Mouse (Mus musculus) limb, embryonic 14.5 days (tissue): ENCODE data around the gene Brap. TPM values are rescaled to one million over a fixed set of nuclear protein-coding genes. Genes with fewer than 3 reads are reported as not detected.
A peak's percentile ranks its signal among the peaks of the same experiment; 100 is the strongest.
"Not testable (repeated sequence)": the region's sequence is repeated elsewhere in the genome, so short reads cannot be mapped to it uniquely, and the experiment has no call there.

Source experiments
- ATAC-seq: fragments of 200-750 bp; cut with Nextera tagmentation; 2 replicates; pipeline ENCODE4 v1.8.0; 2017; ENCODE audit warnings: low read depth, moderate number of reproducible peaks, moderate TSS enrichment; ENCODE audit not compliant: low FRiP score
- DNase-seq: peaks from one replicate; pipeline ENCODE4 v3.0.0-alpha.2; 2015; ENCODE audit warnings: low spot score
- H3K27ac ChIP-seq: fragments of 300-500 bp; sonication (generic); replicated peaks from 2 replicates; pipeline ENCODE4 v1.5.1; 2014; ENCODE audit warnings: low read depth, mild to moderate bottlenecking, low read length, moderate library complexity, mixed read lengths
- H3K27me3 ChIP-seq: fragments of 300-500 bp; sonication (generic); 2 replicates; pipeline ENCODE4 v1.6.1; 2014; ENCODE audit warnings: low read length, mixed read lengths; ENCODE audit not compliant: control insufficient read depth, insufficient read depth
- H3K36me3 ChIP-seq: fragments of 300-500 bp; sonication (generic); 2 replicates; pipeline ENCODE4 v1.6.1; 2014; ENCODE audit warnings: mild to moderate bottlenecking, low read length, moderate library complexity, mixed read lengths; ENCODE audit not compliant: control insufficient read depth, insufficient read depth
- H3K4me1 ChIP-seq: fragments of 300-500 bp; sonication (generic); 2 replicates; pipeline ENCODE4 v1.6.1; 2014; ENCODE audit warnings: antibody characterized with exemption, low read length, mixed read lengths; ENCODE audit not compliant: control insufficient read depth, insufficient read depth
- H3K4me2 ChIP-seq: fragments of 300-500 bp; sonication (generic); replicated peaks from 2 replicates; pipeline ENCODE4 v1.6.1; 2014; ENCODE audit warnings: low read depth, mild to moderate bottlenecking, low read length, moderate library complexity; ENCODE audit not compliant: severe bottlenecking
- H3K4me3 ChIP-seq: fragments of 300-500 bp; sonication (generic); replicated peaks from 2 replicates; pipeline ENCODE4 v1.5.1; 2014; ENCODE audit warnings: low read length
- H3K9ac ChIP-seq: fragments of 300-500 bp; sonication (generic); 2 replicates; pipeline ENCODE4 v1.6.1; 2014; ENCODE audit warnings: mild to moderate bottlenecking, low read depth, low read length, moderate library complexity; ENCODE audit not compliant: severe bottlenecking
- H3K9me3 ChIP-seq: fragments of 300-500 bp; sonication (generic); 2 replicates; pipeline ENCODE4 v1.6.1; 2016; ENCODE audit warnings: low read length; ENCODE audit not compliant: control insufficient read depth
- POLR2A ChIP-seq: fragments of 200-500 bp; IDR thresholded peaks from 2 replicates; pipeline ENCODE4 v1.8.0; 2012; ENCODE audit warnings: inconsistent platforms, mild to moderate bottlenecking, moderate library complexity, borderline replicate concordance; ENCODE audit not compliant: insufficient read depth, insufficient read length; ENCODE audit errors: extremely low read depth
- WGBS: fragments of 180-500 bp; shearing (Covaris S2); extraction: QIAGEN DNeasy Blood & Tissue Kit; methylation state at CpG from one replicate; pipeline ENCODE4 v1.1.7; 2014; 5-methylcytosine and 5-hydroxymethylcytosine counted together
- polyA plus RNA-seq, 2 experiments: library from polyadenylated mRNA; depleted of rRNA in 1 of 2; stranded (reverse) in 1 of 2; unstranded in 1 of 2; fragments of >200 nt; fragmentation: Nextera tagmentation in 1 of 2; extraction: Ambion mirVana in 1 of 2; gene quantifications; 2 replicates each; pipeline versions ENCODE4 v1.2.1 to v1.2.3; 2012 to 2014

Gene Brap
- polyA plus RNA-seq, 2 experiments: 28.2 to 44.6 TPM

DNA sequence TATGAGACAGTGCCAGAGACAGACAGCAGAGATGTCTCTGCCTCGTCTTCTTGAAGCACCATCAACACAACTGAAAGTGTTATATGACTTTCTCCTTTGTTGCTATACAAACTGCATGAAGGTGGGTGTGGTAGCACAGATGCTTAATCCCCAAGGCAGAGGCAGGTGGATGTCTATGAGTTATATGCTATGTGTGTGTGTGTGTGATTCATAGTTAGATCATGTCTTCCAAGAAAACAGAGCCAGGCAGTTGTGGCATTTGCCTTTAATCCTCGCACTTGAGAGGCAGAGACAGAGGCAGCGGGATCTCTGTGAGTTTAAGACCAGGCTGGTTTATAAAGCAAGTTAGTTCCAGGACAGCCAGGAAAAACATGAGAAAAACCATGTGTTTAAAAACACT is 37.1 kb upstream of the Brap start:
- DNase-seq (no peak), ATAC-seq (no peak)
- Histone ChIP-seq H3K9ac (no peak overlapping the region), H3K4me2 (no peak overlapping the region), H3K4me1 (peaks cover 6% of the 10 kb centered on the region), H3K27me3 (no peaks in the 10 kb centered on the region), H3K27ac (no peak overlapping the region), H3K36me3 (no peaks in the 10 kb centered on the region), H3K9me3 (no peaks in the 10 kb centered on the region), H3K4me3 (no peak overlapping the region)
- 87% methylated on average over 3 of the region's 3 CpGs for WGBS
- TF ChIP-seq POLR2A: no peak

DNA sequence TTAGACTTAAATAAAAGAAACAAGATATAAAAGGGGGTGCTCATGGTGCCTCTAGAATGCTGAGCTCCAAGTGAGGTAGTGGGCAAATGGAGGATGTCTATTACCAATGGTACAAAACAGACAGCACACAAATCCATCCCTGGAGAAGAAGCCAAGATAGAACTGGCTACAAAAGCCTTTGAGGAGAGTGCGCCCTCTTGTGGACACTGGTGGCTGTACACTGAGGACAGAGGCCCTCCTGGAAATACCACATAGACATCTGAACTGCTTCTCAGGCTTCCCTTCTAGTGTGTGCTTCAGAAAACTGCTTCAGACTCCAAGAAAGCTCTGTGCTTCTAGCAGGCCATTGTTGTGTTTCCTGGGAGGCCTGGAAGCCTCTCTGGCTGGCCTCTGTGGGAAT is 32.5 kb upstream of the Brap start:
- Histone ChIP-seq H3K27me3 (no peaks in the 10 kb centered on the region), H3K4me2 (no peak overlapping the region), H3K4me1 (no peaks in the 10 kb centered on the region), H3K9me3 (no peaks in the 10 kb centered on the region), H3K4me3 (no peak overlapping the region), H3K9ac (no peak overlapping the region), H3K36me3 (no peaks in the 10 kb centered on the region), H3K27ac (no peak overlapping the region)
- ATAC-seq: no peak
- 0% methylated on average over 1 of the region's 1 CpGs for WGBS
- no peak for TF ChIP-seq POLR2A
- DNase-seq: peak; percentile 57

DNA sequence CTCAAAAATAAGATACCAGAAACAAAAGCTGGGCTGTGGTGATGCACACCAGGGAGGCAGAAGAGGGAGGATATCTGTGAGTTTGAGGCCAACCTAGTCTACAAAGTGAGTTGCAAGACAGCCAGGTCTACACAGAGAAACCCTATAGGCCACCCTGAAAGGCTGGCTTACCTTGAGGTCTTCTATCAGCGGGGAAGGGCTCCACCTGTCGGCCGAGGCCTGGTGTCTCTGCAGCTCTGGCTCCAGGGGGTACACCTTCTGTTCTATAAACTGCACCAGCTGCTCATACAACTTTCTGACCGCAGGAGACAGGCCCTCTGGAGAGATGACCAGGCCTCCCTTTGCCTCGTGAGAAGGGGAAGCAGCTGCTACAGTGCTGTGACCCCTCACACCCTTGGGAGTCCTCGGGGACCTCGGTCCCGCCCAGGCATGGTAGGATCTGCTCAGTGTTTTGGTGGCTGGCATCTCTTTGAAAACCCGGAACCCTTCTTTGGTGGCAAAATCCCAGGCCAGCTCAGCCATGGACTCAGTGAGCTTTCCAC is 29.2 kb upstream of the Brap start:
- not testable (repeated sequence) for DNase-seq, H3K9ac ChIP-seq, H3K27ac ChIP-seq, H3K27me3 ChIP-seq, H3K9me3 ChIP-seq, ATAC-seq, H3K4me1 ChIP-seq, H3K4me2 ChIP-seq, H3K4me3 ChIP-seq, H3K36me3 ChIP-seq
- WGBS: 57% methylated on average over 6 of the region's 9 CpGs

DNA sequence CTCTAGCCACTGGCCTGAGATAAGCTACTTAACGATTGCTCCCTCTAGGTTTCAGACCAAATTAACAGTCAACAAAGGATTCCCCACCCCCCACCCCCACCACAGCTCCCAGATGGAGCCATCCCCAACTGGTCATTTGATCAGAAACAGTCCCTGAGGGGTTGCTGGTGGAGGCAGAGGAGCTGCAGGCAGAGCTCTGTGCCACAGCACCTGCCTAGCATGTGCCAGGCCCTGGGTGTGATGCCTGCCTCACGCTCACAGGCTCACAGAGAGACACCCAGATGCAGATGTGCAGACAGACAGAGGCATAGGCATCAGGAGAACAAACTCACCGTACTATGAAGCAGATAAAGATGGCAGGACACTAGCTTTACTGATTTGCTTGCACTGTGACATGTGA is 27.6 kb upstream of the Brap start:
- DNase-seq (no peak), ATAC-seq (no peak)
- Histone ChIP-seq H3K4me1 (no peaks in the 10 kb centered on the region), H3K9me3 (no peaks in the 10 kb centered on the region), H3K27ac (no peak overlapping the region), H3K27me3 (no peaks in the 10 kb centered on the region), H3K9ac (no peak overlapping the region), H3K4me2 (no peak overlapping the region), H3K36me3 (no peaks in the 10 kb centered on the region), H3K4me3 (no peak overlapping the region)
- WGBS: 37% methylated on average over 3 of the region's 3 CpGs
- no peak for TF ChIP-seq POLR2A

DNA sequence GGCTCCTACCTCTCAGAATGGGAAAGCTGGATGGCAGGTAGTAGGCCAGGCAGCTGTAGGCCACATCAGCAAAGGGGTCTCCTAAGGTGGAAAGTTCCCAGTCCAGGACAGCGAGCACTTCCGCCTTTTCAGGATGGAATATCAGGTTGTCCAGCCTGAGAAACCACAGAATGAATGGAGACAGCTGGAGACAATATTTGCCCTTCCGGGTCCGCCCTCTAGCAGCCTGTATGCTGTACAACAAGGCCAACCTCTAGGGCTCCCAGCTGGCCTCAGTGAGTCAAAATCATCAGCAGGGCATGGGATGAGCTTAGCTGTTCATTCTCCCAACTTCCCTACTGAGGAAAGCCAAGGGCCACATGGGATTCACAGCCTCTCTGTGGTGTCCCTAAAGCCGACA is 25.7 kb upstream of the Brap start:
- no peak for ATAC-seq
- H3K27me3 ChIP-seq: no peaks in the 10 kb centered on the region
- WGBS: 93% methylated on average over 5 of the region's 5 CpGs
- no peak overlapping the region for H3K9ac ChIP-seq
- no peaks in the 10 kb centered on the region for H3K4me1 ChIP-seq
- H3K4me3 ChIP-seq: no peak overlapping the region
- TF ChIP-seq POLR2A: no peak
- no peaks in the 10 kb centered on the region for H3K9me3 ChIP-seq
- no peak for DNase-seq
- H3K36me3 ChIP-seq: no peaks in the 10 kb centered on the region
- no peak overlapping the region for H3K27ac ChIP-seq
- no peak overlapping the region for H3K4me2 ChIP-seq

DNA sequence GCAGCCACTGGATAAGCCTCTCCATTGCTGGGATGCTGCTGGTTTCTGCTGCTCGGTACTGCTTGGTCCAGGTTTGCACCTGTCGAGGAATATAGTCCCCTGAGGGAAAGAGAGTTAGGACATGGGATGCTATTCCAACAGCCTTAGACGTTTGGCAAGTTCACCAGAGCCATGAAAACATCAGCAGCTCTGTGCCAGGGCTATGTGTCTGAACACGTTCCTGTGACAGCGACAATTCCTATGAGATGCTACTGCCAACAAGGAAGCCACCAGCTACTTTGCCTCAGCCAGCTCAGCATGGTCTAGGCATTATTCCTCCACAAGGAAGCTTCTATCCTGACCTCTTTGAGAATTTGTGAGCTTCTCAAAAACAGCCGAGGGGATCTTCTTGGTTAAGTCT is 23.1 kb upstream of the Brap start:
- Histone ChIP-seq H3K27me3 (no peaks in the 10 kb centered on the region), H3K4me2 (no peak overlapping the region), H3K27ac (no peak overlapping the region), H3K4me3 (no peak overlapping the region), H3K4me1 (no peaks in the 10 kb centered on the region), H3K36me3 (no peaks in the 10 kb centered on the region), H3K9me3 (no peaks in the 10 kb centered on the region), H3K9ac (no peak overlapping the region)
- no peak for TF ChIP-seq POLR2A
- no peak for DNase-seq
- 75% methylated on average over 6 of the region's 6 CpGs for WGBS
- ATAC-seq: no peak
